Mouse (Mus musculus) lung, postnatal 0 days (tissue): ENCODE measurements at regions not wholly inside any gene's neighbourhood (a gene's known extent, or its start where the extent isn't known, plus 50 kb on each side); places are given as distances from the start of the nearest gene placed in this dataset.

Experiments used
- CTCF ChIP-seq: IDR thresholded peaks from 2 replicates; pipeline ENCODE4 v1.5.1; 2016; ENCODE audit warnings: antibody characterized with exemption, mild to moderate bottlenecking
- EP300 ChIP-seq: IDR thresholded peaks from 2 replicates; pipeline ENCODE4 v1.6.1; 2016; ENCODE audit warnings: antibody characterized with exemption, mild to moderate bottlenecking, control low read depth

GRCm38 (mm10) chr1:189991089-189991488 lies 68.9 kb upstream of the Smyd2 start:
- TF ChIP-seq EP300, result no peak
- TF ChIP-seq CTCF, result no peak
